Mouse (Mus musculus) forebrain, postnatal 0 days (tissue): ENCODE data around the gene Psmc3. TPM values are rescaled to one million over a fixed set of nuclear protein-coding genes. Genes with fewer than 3 reads are reported as not detected.

Experiments used
- ATAC-seq: fragments of 200-750 bp; cut with Nextera tagmentation; 2 replicates; pipeline ENCODE4 v1.8.0; 2017; ENCODE audit warnings: mild to moderate bottlenecking, moderate library complexity
- DNase-seq: peaks from one replicate; pipeline ENCODE4 v3.0.0-alpha.2; 2015
- H3K27ac ChIP-seq: fragments of 300-500 bp; sonication (generic); 2 replicates; pipeline ENCODE4 v1.5.1; 2014; ENCODE audit warnings: low read depth, mild to moderate bottlenecking, antibody characterized with exemption, low read length, moderate library complexity, mixed read lengths
- H3K27me3 ChIP-seq: fragments of 300-500 bp; sonication (generic); 2 replicates; pipeline ENCODE4 v1.6.1; 2014; ENCODE audit warnings: mild to moderate bottlenecking, low read length, mixed read lengths; ENCODE audit not compliant: insufficient read depth
- H3K36me3 ChIP-seq: fragments of 300-500 bp; sonication (generic); 2 replicates; pipeline ENCODE4 v1.6.1; 2014; ENCODE audit warnings: mild to moderate bottlenecking, moderate library complexity; ENCODE audit not compliant: insufficient read depth
- H3K4me1 ChIP-seq: fragments of 300-500 bp; sonication (generic); 2 replicates; pipeline ENCODE4 v1.6.1; 2014; ENCODE audit warnings: antibody characterized with exemption; ENCODE audit not compliant: insufficient read depth
- H3K4me2 ChIP-seq: fragments of 300-500 bp; sonication (generic); 2 replicates; pipeline ENCODE4 v1.6.1; 2014; ENCODE audit warnings: low read depth, mild to moderate bottlenecking, moderate library complexity
- H3K4me3 ChIP-seq: fragments of 300-500 bp; sonication (generic); 2 replicates; pipeline ENCODE4 v1.5.1; 2014; ENCODE audit warnings: low read depth, low read length, mixed read lengths
- H3K9ac ChIP-seq: fragments of 300-500 bp; sonication (generic); 2 replicates; pipeline ENCODE4 v1.6.1; 2014; ENCODE audit warnings: mild to moderate bottlenecking
- H3K9me3 ChIP-seq: fragments of 300-500 bp; sonication (generic); 2 replicates; pipeline ENCODE4 v1.6.1; 2016; ENCODE audit warnings: low read length
- CTCF ChIP-seq: sonication (generic); IDR thresholded peaks from 2 replicates; pipeline ENCODE4 v1.5.1; 2016; ENCODE audit warnings: antibody characterized with exemption, control low read depth, low read depth
- WGBS: fragments of 180-500 bp; shearing (Covaris S2); extraction: QIAGEN DNeasy Blood & Tissue Kit; methylation state at CpG from one replicate; pipeline ENCODE4 v1.1.7; 2014; 5-methylcytosine and 5-hydroxymethylcytosine counted together
- polyA plus RNA-seq: library from polyadenylated mRNA; unstranded; fragments of >200 nt; fragmentation: Nextera tagmentation; extraction: Ambion mirVana; gene quantifications from 2 replicates; pipeline ENCODE4 v1.2.1, GENCODE M21; 2015
- total RNA-seq: library from RNA; depleted of rRNA; stranded (reverse); fragments of >200 nt; gene quantifications from 2 replicates; pipeline ENCODE4 v1.2.3, GENCODE M21; 2014; rRNA removed

The Psmc3 gene
- total and polyA plus RNA-seq, 2 experiments from 2014 or later: 184 to 242 TPM

- TF ChIP-seq CTCF: no peak
- H3K4me2 ChIP-seq: no peak overlapping the region
- no peak overlapping the region for H3K9ac ChIP-seq
- 62% methylated on average over 4 of the region's 4 CpGs for WGBS
- DNase-seq: no peak
- no peak overlapping the region for H3K4me3 ChIP-seq
- peaks cover 4% of the 10 kb centered on the region; the same call in 1 of the 2 replicates for H3K27me3 ChIP-seq
- no peak overlapping the region for H3K27ac ChIP-seq
- no peaks in the 10 kb centered on the region for H3K4me1 ChIP-seq
- no peak for ATAC-seq
- H3K9me3 ChIP-seq: no peaks in the 10 kb centered on the region
- H3K36me3 ChIP-seq: no peaks in the 10 kb centered on the region
These were observed 58.7 kb downstream of the Psmc3 start for GRCm38 (mm10) chr2:91112491-91112890.

GRCm38 (mm10) chr2:91113334-91113733, 59.5 kb downstream of the Psmc3 start:
- TF ChIP-seq CTCF: no peak
- no peaks in the 10 kb centered on the region for H3K36me3 ChIP-seq
- no peak overlapping the region for H3K9ac ChIP-seq
- no peak for ATAC-seq
- no peaks in the 10 kb centered on the region for H3K4me1 ChIP-seq
- WGBS: 82% methylated on average over 10 of the region's 10 CpGs
- no peaks in the 10 kb centered on the region for H3K9me3 ChIP-seq
- H3K27ac ChIP-seq: no peak overlapping the region
- H3K4me2 ChIP-seq: no peak overlapping the region
- H3K27me3 ChIP-seq: peaks cover 4% of the 10 kb centered on the region; the same call in 1 of the 2 replicates
- no peak for DNase-seq
- H3K4me3 ChIP-seq: no peak overlapping the region

- DNase-seq (no peak), ATAC-seq (no peak)
- Histone ChIP-seq H3K4me2 (no peak overlapping the region), H3K4me3 (no peak overlapping the region), H3K4me1 (no peaks in the 10 kb centered on the region), H3K9me3 (no peaks in the 10 kb centered on the region), H3K27ac (no peak overlapping the region), H3K27me3 (peaks cover 4% of the 10 kb centered on the region; the same call in 1 of the 2 replicates), H3K36me3 (no peaks in the 10 kb centered on the region), H3K9ac (no peak overlapping the region)
- WGBS: 71% methylated on average over 6 of the region's 6 CpGs
- no peak for TF ChIP-seq CTCF
These were observed 60.0 kb downstream of the Psmc3 start for GRCm38 (mm10) chr2:91113852-91114251.

- TF ChIP-seq CTCF: peak; percentile 92
- H3K9me3 ChIP-seq: no peaks in the 10 kb centered on the region
- no peaks in the 10 kb centered on the region for H3K4me1 ChIP-seq
- WGBS: 7% methylated on average over 42 of the region's 42 CpGs
- H3K27ac ChIP-seq: no peak overlapping the region
- peak overlapping the region; percentile 27 for H3K4me3 ChIP-seq
- 0 out of 2 replicates have a peak overlapping the region, but pooled peaks have one; percentile 18 for H3K9ac ChIP-seq
- ATAC-seq (peak; percentile 67), DNase-seq (peak; percentile 72)
- H3K27me3 ChIP-seq: peaks cover 4% of the 10 kb centered on the region; the same call in 1 of the 2 replicates
- H3K36me3 ChIP-seq: no peaks in the 10 kb centered on the region
- H3K4me2 ChIP-seq: peak overlapping the region; percentile 47
These were observed 61.2 kb downstream of the Psmc3 start for GRCm38 (mm10) chr2:91114781-91115577.

GRCm38 (mm10) chr2:91115578-91115970, 61.8 kb downstream of the Psmc3 start:
- WGBS: 35% methylated on average over 12 of the region's 12 CpGs
- no peak for DNase-seq
- Histone ChIP-seq H3K27me3 (peaks cover 4% of the 10 kb centered on the region; the same call in 1 of the 2 replicates), H3K4me1 (no peaks in the 10 kb centered on the region), H3K36me3 (no peaks in the 10 kb centered on the region), H3K9ac (0 out of 2 replicates have a peak overlapping the region, but pooled peaks have one; percentile 18), H3K27ac (no peak overlapping the region), H3K4me2 (peak overlapping the region; percentile 47), H3K4me3 (peak overlapping the region; percentile 27; the same call in 1 of the 2 replicates), H3K9me3 (no peaks in the 10 kb centered on the region)
- no peak for ATAC-seq
- TF ChIP-seq CTCF: no peak

Other genes with a start within 250 kb of the Psmc3 start
- 106 and 120 TPM in 2 replicates for gene Mtch2, start 206.9 kb upstream of the Psmc3 start, total RNA-seq
- gene Mtch2, start 206.9 kb upstream of the Psmc3 start, polyA plus RNA-seq: 222 and 224 TPM in 2 replicates
- gene C1qtnf4, start 168.1 kb upstream of the Psmc3 start, total RNA-seq: 201 and 252 TPM in 2 replicates
- gene C1qtnf4, start 168.1 kb upstream of the Psmc3 start, polyA plus RNA-seq: 185 and 189 TPM in 2 replicates
- 49.5 and 59.4 TPM in 2 replicates for gene Kbtbd4, start 149.3 kb upstream of the Psmc3 start, total RNA-seq
- gene Kbtbd4, start 149.3 kb upstream of the Psmc3 start, polyA plus RNA-seq: 54.3 and 60.3 TPM in 2 replicates
- gene Ndufs3, start 149.2 kb upstream of the Psmc3 start, total RNA-seq: 156 and 190 TPM in 2 replicates
- 248 and 283 TPM in 2 replicates for gene Ndufs3, start 149.2 kb upstream of the Psmc3 start, polyA plus RNA-seq
- 74.5 and 83.7 TPM in 2 replicates for gene Celf1, start 113.6 kb upstream of the Psmc3 start, total RNA-seq
- 56.9 and 72.2 TPM in 2 replicates for gene Celf1, start 113.6 kb upstream of the Psmc3 start, polyA plus RNA-seq
- gene Rapsn, start 18.4 kb upstream of the Psmc3 start, total RNA-seq: 0.38 and 1.2 TPM in 2 replicates
- gene Rapsn, start 18.4 kb upstream of the Psmc3 start, polyA plus RNA-seq: 0.93 and 1.1 TPM in 2 replicates
- gene Slc39a13, start 16.4 kb downstream of the Psmc3 start, total RNA-seq: 25.5 and 26.8 TPM in 2 replicates
- gene Slc39a13, start 16.4 kb downstream of the Psmc3 start, polyA plus RNA-seq: 19.7 and 22.3 TPM in 2 replicates
- gene Spi1, start 28.4 kb downstream of the Psmc3 start, total RNA-seq: 2.2 and 3.9 TPM in 2 replicates
- gene Spi1, start 28.4 kb downstream of the Psmc3 start, polyA plus RNA-seq: 4.7 and 5.1 TPM in 2 replicates
- gene Mybpc3, start 64.1 kb downstream of the Psmc3 start, total RNA-seq: 0.38 TPM in 1 of 2 replicates, not detected in the other
- 0.04 TPM in 1 of 2 replicates, not detected in the other for gene Mybpc3, start 64.1 kb downstream of the Psmc3 start, polyA plus RNA-seq
- 48.9 and 50.0 TPM in 2 replicates for gene Madd, start 129.8 kb downstream of the Psmc3 start, total RNA-seq
- 20.4 and 28.5 TPM in 2 replicates for gene Madd, start 129.8 kb downstream of the Psmc3 start, polyA plus RNA-seq
- 1.5 and 3.4 TPM in 2 replicates for gene Nr1h3, start 148.8 kb downstream of the Psmc3 start, total RNA-seq
- gene Nr1h3, start 148.8 kb downstream of the Psmc3 start, polyA plus RNA-seq: 1.6 and 1.8 TPM in 2 replicates
- gene Acp2, start 148.9 kb downstream of the Psmc3 start, total RNA-seq: 32.9 and 39.4 TPM in 2 replicates
- 24.4 and 32.2 TPM in 2 replicates for gene Acp2, start 148.9 kb downstream of the Psmc3 start, polyA plus RNA-seq
- gene Ddb2, start 183.0 kb downstream of the Psmc3 start, total RNA-seq: 11.2 and 12.9 TPM in 2 replicates
- gene Ddb2, start 183.0 kb downstream of the Psmc3 start, polyA plus RNA-seq: 10.0 and 10.2 TPM in 2 replicates
- 20.5 and 21.6 TPM in 2 replicates for gene Pacsin3, start 201.9 kb downstream of the Psmc3 start, total RNA-seq
- 18.6 and 22.8 TPM in 2 replicates for gene Pacsin3, start 201.9 kb downstream of the Psmc3 start, polyA plus RNA-seq
- gene Arfgap2, start 211.0 kb downstream of the Psmc3 start, total RNA-seq: 44.0 and 59.9 TPM in 2 replicates
- gene Arfgap2, start 211.0 kb downstream of the Psmc3 start, polyA plus RNA-seq: 49.0 and 52.8 TPM in 2 replicates